Mouse (Mus musculus) embryonic facial prominence, embryonic 11.5 days (tissue): ENCODE data around the gene Maco1. TPM values are rescaled to one million over a fixed set of nuclear protein-coding genes. Genes with fewer than 3 reads are reported as not detected.
A peak's percentile ranks its signal among the peaks of the same experiment; 100 is the strongest.

ENCODE experiments used
- ATAC-seq: fragments of 200-750 bp; cut with Nextera tagmentation; replicated peaks from 2 replicates; pipeline ENCODE4 v1.8.0; 2017; ENCODE audit warnings: low read depth; ENCODE audit not compliant: insufficient number of reproducible peaks, low FRiP score, low TSS enrichment
- DNase-seq: peaks from one replicate; pipeline ENCODE4 v3.0.0-alpha.2; 2015; ENCODE audit warnings: low spot score
- H3K27ac ChIP-seq: fragments of 300-500 bp; sonication (generic); replicated peaks from 2 replicates; pipeline ENCODE4 v1.5.1; 2014; ENCODE audit warnings: mild to moderate bottlenecking, low read depth, low read length, control low read depth
- H3K27me3 ChIP-seq: fragments of 300-500 bp; sonication (generic); 2 replicates; pipeline ENCODE4 v1.6.1; 2014; ENCODE audit warnings: mild to moderate bottlenecking, low read length, moderate library complexity, mixed read lengths; ENCODE audit not compliant: control insufficient read depth, insufficient read depth
- H3K36me3 ChIP-seq: fragments of 300-500 bp; sonication (generic); replicated peaks from 2 replicates; pipeline ENCODE4 v1.6.1; 2014; ENCODE audit warnings: low read depth, mild to moderate bottlenecking, low read length, moderate library complexity, mixed read lengths; ENCODE audit not compliant: control insufficient read depth, insufficient read depth
- H3K4me1 ChIP-seq: fragments of 300-500 bp; sonication (generic); 2 replicates; pipeline ENCODE4 v1.6.1; 2014; ENCODE audit warnings: low read length, mixed read lengths; ENCODE audit not compliant: control insufficient read depth, insufficient read depth
- H3K4me2 ChIP-seq: fragments of 300-500 bp; sonication (generic); 2 replicates; pipeline ENCODE4 v1.6.1; 2014; ENCODE audit warnings: low read depth, mild to moderate bottlenecking, control low read depth, low read length, moderate library complexity
- H3K4me3 ChIP-seq: fragments of 300-500 bp; sonication (generic); 2 replicates; pipeline ENCODE4 v1.5.1; 2014; ENCODE audit warnings: low read depth, low read length, control low read depth
- H3K9ac ChIP-seq: fragments of 300-500 bp; sonication (generic); replicated peaks from 2 replicates; pipeline ENCODE4 v1.6.1; 2014; ENCODE audit warnings: mild to moderate bottlenecking, control low read depth, low read length
- H3K9me3 ChIP-seq: fragments of 300-500 bp; sonication (generic); replicated peaks from 2 replicates; pipeline ENCODE4 v1.6.1; 2016; ENCODE audit warnings: mild to moderate bottlenecking, low read length, inconsistent platforms, mixed read lengths; ENCODE audit not compliant: control insufficient read depth
- WGBS: fragments of 180-500 bp; shearing (Covaris S2); extraction: QIAGEN DNeasy Blood & Tissue Kit; methylation state at CpG from one replicate; pipeline ENCODE4 v1.1.7; 2014; 5-methylcytosine and 5-hydroxymethylcytosine counted together
- polyA plus RNA-seq: library from polyadenylated mRNA; unstranded; fragments of >200 nt; fragmentation: Nextera tagmentation; extraction: Ambion mirVana; gene quantifications from 2 replicates; pipeline ENCODE4 v1.2.1, GENCODE M21; 2014

Gene Maco1
- polyA plus RNA-seq, 1 experiment from 2014 or later, result 47.0 TPM

GRCm38 (mm10) chr4:134813406-134814228 lies 39.5 kb downstream of the Maco1 start:
- Histone ChIP-seq H3K9me3 (no peaks in the 10 kb centered on the region), H3K36me3 (peaks cover 2% of the 10 kb centered on the region), H3K27me3 (no peaks in the 10 kb centered on the region), H3K4me3 (no peak overlapping the region), H3K9ac (no peak overlapping the region), H3K4me2 (no peak overlapping the region), H3K4me1 (no peaks in the 10 kb centered on the region), H3K27ac (no peak overlapping the region)
- DNase-seq, result no peak
- WGBS, result 91% methylated on average over 17 of the region's 17 CpGs
- no peak for ATAC-seq

DNA sequence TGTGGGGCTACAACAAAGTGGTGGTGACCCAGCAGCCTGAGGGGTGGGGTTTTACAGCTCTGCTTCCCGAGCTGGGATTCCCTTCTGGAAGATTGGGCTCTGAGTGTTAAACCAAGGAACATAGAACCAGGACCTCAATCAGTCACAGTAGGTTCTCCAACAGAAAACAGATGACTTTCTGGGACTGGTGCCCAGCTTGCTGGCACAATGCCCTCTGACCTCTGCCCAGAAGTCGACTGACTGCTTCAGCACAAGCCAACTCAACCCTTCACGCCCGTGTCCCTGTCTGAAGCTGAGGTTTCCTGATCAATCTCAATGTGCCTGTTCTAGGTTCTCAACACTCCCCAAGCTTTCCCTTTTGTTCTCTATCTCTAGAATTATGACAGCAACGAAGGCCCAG lies 48.4 kb downstream of the Maco1 start:
- Histone ChIP-seq H3K4me1 (no peaks in the 10 kb centered on the region), H3K9ac (no peak overlapping the region), H3K36me3 (peaks cover 9% of the 10 kb centered on the region), H3K27me3 (no peaks in the 10 kb centered on the region), H3K9me3 (no peaks in the 10 kb centered on the region), H3K4me2 (no peak overlapping the region), H3K4me3 (no peak overlapping the region), H3K27ac (no peak overlapping the region)
- DNase-seq (no peak), ATAC-seq (no peak)
- 87% methylated on average over 5 of the region's 5 CpGs for WGBS

- Histone ChIP-seq H3K9me3 (no peaks in the 10 kb centered on the region), H3K27ac (no peak overlapping the region), H3K4me3 (no peak overlapping the region), H3K36me3 (peaks cover 4% of the 10 kb centered on the region), H3K4me2 (no peak overlapping the region), H3K27me3 (no peaks in the 10 kb centered on the region), H3K4me1 (no peaks in the 10 kb centered on the region), H3K9ac (no peak overlapping the region)
- no peak for ATAC-seq
- WGBS, result 83% methylated on average over 3 of the region's 3 CpGs
- no peak for DNase-seq
Measured at GRCm38 (mm10) chr4:134802765-134803164, 50.4 kb downstream of the Maco1 start.

DNA sequence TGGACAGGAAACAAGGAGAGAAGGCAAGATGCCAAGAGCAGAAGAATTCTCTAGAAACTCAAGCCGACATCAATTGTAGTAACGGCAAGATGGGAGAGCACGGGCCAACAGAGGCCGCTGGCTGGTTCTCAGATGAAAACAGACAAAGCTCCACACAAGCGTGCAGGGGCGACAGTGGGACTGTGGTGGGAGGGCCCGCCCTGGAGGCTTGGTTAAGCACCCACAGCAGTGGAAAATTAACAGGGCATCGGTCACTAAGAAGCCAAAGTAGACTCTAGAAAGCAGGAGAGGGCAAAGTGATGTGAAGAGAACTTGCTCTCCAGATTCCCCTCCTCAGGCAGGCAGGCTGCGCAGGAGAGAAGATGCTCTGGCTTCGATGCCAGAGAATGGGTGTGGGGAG lies 51.0 kb downstream of the Maco1 start:
- no peak for DNase-seq
- no peak overlapping the region for H3K4me3 ChIP-seq
- peaks cover 4% of the 10 kb centered on the region for H3K36me3 ChIP-seq
- no peak overlapping the region for H3K4me2 ChIP-seq
- no peak overlapping the region for H3K9ac ChIP-seq
- H3K27me3 ChIP-seq, result no peaks in the 10 kb centered on the region
- no peaks in the 10 kb centered on the region for H3K4me1 ChIP-seq
- 90% methylated on average over 10 of the region's 10 CpGs for WGBS
- no peak for ATAC-seq
- H3K9me3 ChIP-seq, result no peaks in the 10 kb centered on the region
- H3K27ac ChIP-seq, result no peak overlapping the region

DNA sequence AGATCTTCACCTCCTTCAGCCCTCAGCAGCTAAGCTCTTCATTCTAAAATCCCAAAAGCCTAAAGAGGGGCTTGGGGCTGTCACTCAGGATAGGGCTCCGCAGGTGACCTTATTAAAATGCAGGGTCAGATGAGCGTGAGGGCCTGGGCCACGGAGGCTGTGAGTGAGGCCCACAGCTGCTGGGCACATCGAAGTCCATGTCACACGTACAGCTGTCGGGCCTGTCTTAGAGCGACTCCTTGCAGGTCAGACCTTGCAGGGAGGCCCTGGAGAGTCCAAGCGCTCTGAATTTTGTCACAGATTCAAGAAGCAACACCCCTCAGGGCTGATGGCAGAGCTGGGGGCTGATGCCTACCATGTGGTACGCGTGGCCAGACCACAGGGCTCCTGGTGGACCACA lies 52.5 kb downstream of the Maco1 start:
- 69% methylated on average over 10 of the region's 10 CpGs for WGBS
- DNase-seq (no peak), ATAC-seq (no peak)
- no peaks in the 10 kb centered on the region for H3K27me3 ChIP-seq
- H3K9ac ChIP-seq, result no peak overlapping the region
- no peak overlapping the region for H3K27ac ChIP-seq
- H3K4me2 ChIP-seq, result no peak overlapping the region
- H3K9me3 ChIP-seq, result no peaks in the 10 kb centered on the region
- no peaks in the 10 kb centered on the region for H3K4me1 ChIP-seq
- no peak overlapping the region for H3K4me3 ChIP-seq
- peaks cover 3% of the 10 kb centered on the region; the same call in 1 of the 2 replicates for H3K36me3 ChIP-seq

GRCm38 (mm10) chr4:134800098-134800497 lies 53.0 kb downstream of the Maco1 start:
- H3K9ac ChIP-seq, result no peak overlapping the region
- no peak overlapping the region for H3K27ac ChIP-seq

DNA sequence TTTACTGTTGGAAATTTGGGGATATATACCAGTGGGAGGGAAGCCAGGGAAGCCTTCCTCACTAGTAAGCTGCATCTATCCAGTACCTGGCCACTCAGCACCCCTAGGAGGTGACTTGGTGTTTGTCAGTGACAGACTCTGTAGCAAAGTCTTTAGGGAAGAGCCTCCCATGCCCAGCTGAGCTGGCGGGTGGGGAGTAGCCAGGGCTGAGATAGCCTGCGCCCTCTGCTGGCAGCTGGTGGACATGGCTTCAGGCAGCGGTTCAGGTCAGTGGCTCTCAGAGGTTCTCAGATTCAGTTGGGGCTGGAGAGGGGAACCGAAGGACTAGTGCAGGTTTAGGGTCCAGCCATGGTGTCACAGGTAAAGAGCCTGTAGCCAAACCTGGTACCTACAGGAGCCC lies 53.9 kb downstream of the Maco1 start:
- no peak overlapping the region for H3K4me2 ChIP-seq

More at GRCm38 (mm10) chr4:134800098-134800497, 53.0 kb downstream of the Maco1 start:
- DNase-seq (no peak), ATAC-seq (no peak)
- Histone ChIP-seq H3K4me1 (no peaks in the 10 kb centered on the region), H3K36me3 (peaks cover 2% of the 10 kb centered on the region; the same call in 1 of the 2 replicates), H3K4me2 (no peak overlapping the region), H3K4me3 (no peak overlapping the region), H3K9me3 (no peaks in the 10 kb centered on the region), H3K27me3 (no peaks in the 10 kb centered on the region)
- 64% methylated on average over 8 of the region's 8 CpGs for WGBS

DNA sequence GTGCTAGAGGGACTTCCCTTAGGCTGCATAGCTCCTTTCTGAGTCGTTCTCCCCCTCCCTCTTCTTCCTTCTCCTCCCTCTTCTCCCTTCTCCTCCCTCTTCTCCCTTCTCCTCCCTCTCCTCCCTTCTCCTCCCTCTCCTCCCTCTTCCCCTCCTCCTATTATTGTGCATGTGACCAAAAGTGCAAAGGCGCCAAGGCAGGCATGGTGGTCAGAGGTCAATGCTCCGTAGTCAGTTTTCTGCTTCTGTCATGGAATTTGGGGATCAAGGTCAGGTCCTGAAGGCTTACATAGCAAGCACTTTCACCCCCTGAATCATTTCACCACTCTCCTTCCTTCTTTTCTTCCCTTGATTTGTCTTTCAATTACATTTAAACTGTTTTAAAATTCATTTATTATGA lies 54.3 kb downstream of the Maco1 start:
- H3K4me2 ChIP-seq, result no peak overlapping the region
- WGBS, result 50% methylated on average over 3 of the region's 3 CpGs
- no peak for ATAC-seq

More for the DNA sequence above, 53.9 kb downstream of the Maco1 start:
- Histone ChIP-seq H3K36me3 (peaks cover 2% of the 10 kb centered on the region; the same call in 1 of the 2 replicates), H3K4me1 (no peaks in the 10 kb centered on the region), H3K4me3 (no peak overlapping the region), H3K9me3 (no peaks in the 10 kb centered on the region), H3K27me3 (no peaks in the 10 kb centered on the region), H3K9ac (no peak overlapping the region), H3K27ac (no peak overlapping the region)
- peak; percentile 85 for DNase-seq
- 12% methylated on average over 4 of the region's 4 CpGs for WGBS
- peak; percentile 56 for ATAC-seq

More for the DNA sequence above, 54.3 kb downstream of the Maco1 start:
- Histone ChIP-seq H3K27ac (no peak overlapping the region), H3K27me3 (no peaks in the 10 kb centered on the region), H3K4me1 (no peaks in the 10 kb centered on the region), H3K9ac (0 out of 2 replicates have a peak overlapping the region, but pooled peaks have one; percentile 2), H3K36me3 (peaks cover 2% of the 10 kb centered on the region; the same call in 1 of the 2 replicates), H3K9me3 (no peaks in the 10 kb centered on the region), H3K4me3 (no peak overlapping the region)
- DNase-seq, result no peak
